Mouse (Mus musculus) retina, postnatal 1 day (tissue): Measurements from ENCODE around the gene Rtca.

ENCODE experiments used
- DNase-seq: peaks from one replicate; pipeline ENCODE4 v3.0.0-alpha.2; 2012

Rtca gene

GRCm38 (mm10) chr3:116507772-116508351, at the start of gene Rtca:
Gene Rtca (minus strand): TSS chr3:116508208.
- peak; percentile 98 for DNase-seq

GRCm38 (mm10) chr3:116551362-116551761, 43.4 kb upstream of the Rtca start:
- no peak for DNase-seq

DNA sequence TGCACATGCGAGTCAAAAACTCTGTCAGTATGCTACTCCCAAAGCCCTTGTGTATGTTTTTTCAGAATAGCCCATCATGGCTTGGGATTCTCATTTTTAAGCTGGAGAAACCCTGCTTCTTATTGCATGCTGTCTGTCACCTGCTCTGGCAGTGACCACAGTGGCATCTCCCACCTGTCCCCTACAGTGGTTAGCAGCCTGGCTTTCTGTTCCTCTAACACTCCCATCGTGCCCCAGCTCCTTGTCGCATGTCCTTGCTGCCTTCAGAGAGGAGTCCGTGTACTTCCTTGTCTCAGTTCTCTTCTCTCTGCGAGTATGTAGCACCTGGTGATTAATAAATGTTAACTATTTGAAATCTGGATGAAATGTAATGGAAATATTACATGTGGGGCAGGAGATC, 39.4 kb upstream of the Rtca start:
- DNase-seq = no peak

GRCm38 (mm10) chr3:116542532-116542931, 34.5 kb upstream of the Rtca start:
- DNase-seq = no peak

GRCm38 (mm10) chr3:116542070-116542469, 34.1 kb upstream of the Rtca start:
- DNase-seq = no peak

GRCm38 (mm10) chr3:116537200-116537573, 29.2 kb upstream of the Rtca start:
- no peak for DNase-seq

- DNase-seq = no peak
These were observed 28.6 kb upstream of the Rtca start for GRCm38 (mm10) chr3:116536428-116537199.

DNA sequence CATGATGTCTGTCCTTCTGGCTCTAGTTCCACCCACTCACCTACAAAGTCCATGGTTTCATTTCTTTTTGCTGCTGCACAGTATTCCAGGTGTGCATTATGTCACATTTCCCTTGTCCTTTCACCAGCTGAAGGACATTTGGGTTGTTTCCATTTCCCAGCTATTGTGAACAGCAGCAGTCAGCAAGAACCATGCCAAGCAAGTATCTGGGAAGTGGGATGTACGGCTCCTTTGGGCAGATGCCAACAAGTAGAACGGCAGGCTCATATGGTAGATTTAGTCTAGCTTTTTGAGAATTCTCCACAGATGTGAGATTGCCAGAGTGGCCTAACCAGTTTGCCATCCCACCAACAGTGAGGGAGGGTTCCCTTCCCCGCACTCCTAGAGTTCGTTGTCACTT, 22.8 kb upstream of the Rtca start:
- no peak for DNase-seq

GRCm38 (mm10) chr3:116529741-116530140, 21.7 kb upstream of the Rtca start:
- DNase-seq = no peak

DNA sequence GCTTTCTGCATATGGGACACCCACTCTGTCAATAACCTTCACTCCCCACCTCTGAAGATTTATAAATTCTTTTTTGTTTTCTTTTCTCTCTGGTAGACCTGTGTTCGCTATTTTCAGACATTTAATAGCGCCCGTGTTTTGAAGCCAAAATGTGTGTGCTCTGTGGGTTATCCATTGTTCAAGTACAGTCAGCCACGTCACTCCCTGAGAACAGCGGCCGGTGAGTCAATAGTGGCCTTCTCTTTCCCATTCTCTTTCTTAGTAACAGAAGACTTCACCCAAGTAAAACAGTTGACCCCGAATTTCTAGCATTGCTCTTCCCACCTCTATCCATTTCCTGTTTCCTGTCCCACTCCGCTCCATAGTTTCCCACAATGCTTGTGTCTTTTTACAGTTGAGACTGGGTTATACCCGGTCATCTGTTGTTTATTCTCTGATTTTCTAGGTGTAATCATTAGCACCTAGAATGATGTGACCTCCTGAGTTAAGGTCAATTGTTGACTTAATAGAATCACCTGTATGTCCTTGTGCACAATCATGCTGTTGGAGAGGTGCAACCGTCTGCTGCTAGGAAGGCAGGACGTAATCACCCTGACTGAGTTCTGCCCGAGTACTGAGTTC, 12.2 kb upstream of the Rtca start:
- no peak for DNase-seq

DNA sequence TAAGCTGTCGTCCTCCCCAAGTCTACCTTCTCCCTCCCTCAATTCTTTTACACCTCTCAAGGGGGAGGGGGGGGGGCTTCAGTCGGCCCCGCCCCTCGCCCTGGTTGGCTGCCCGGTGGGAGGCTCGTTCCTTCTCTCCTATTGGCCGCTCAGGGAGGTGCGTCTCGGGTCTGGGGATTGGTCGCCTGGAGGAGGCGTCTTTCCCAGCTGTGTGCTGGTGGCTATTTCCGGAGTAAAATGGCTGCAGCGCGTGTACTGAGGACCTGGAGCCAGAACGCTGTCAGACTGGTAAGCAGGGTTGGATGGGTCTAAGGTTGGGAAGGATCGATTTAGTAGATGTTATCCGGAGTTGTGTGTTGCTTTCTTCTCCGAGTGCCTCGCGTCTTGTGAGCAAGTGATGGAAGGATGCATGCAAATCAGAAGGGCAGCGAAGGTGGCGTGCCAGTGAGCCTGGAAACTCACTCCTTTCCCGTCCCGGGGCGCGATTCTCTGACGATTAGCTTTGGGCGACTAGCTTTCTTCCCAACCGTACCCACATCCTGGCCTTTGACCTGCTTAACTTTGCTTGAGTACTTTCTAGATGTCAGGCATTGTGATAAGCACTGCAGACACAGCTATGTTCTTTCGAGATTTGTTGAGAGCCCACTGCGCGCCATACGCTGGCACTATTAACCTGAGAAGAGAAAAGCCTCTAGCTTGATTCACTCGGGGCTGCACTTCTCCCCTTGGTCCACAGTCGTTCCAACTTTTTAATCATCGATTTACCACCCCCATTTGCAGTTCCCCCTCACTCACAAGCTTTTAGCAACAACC, 5.1 kb upstream of the Rtca start, which contains the start of gene Dbt:
TSS of gene Dbt (plus strand) at position 167 of the 813 bp plus-strand sequence.
- DNase-seq = peak; percentile 95

DNA sequence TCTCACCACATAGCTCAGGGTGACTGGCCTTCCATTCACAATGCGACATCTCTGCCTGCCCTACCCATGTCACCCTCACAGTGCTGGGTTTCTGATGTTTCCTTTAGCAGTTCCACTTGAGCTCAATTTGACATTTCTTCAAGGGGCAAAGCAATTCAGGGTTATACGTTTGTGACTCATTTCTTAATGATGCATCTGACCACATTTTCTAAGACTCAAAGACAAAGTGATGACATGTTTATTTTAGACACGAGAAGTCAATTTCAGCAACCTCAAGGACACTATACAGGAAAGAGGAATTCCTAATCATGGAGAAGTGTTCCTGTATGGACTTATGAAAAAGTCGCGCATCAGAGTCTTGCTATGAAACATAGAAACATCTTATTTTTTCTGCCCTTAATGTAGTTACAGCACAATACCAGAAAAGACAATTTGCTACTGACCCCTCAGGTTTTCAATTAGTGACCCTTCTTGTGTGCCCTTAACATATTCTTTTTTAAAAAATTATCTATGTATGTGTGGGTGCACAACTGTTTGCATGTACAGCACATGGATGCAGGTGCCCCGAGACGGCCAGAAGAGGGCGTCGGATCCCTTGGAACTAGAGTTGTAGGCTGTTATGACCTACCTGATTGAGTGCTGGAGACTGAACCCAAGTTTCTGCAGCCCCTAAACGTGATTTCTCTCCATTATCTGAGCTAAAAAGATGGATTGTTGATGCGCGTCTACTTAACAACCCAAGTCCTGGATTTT, 4.3 kb upstream of the Rtca start:
- no peak for DNase-seq

DNA sequence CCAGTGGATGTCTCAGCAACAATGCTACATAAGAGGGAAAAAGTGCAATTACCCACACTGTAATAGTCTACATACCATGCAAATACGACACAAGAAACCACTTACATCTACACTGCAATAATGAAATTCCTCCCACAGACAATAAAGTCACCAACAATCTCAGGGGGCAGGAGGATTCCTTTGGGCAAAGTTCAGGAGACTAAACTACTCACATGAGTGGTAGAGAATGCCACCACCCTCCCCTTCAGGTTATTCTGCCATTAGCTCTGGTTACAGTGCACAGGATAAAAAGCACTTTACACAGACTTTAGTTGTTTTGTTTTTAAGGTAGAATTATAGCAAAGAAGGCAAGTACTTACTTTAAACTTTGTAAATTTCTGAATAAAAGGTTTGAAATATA, 12.3 kb downstream of the Rtca start:
- no peak for DNase-seq

DNA sequence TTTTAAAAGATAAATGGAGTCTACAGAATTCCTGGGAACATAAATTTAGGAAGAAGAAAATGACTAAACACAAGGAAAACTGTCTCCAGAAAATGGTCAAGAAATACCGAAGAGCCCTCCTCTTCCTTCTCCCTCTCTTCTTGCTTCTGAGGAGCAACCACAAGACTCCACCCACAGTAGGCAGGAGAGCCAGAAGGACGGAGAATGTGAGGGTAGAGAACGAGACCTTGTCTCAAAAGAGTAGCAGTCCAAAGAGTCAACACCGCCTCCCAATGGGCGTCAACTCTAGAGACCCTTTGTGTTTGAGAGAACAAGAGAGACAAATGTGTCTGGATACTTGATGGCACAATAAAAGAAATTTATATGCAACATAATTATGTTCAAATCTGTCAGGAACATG, 14.3 kb downstream of the Rtca start:
- no peak for DNase-seq

DNA sequence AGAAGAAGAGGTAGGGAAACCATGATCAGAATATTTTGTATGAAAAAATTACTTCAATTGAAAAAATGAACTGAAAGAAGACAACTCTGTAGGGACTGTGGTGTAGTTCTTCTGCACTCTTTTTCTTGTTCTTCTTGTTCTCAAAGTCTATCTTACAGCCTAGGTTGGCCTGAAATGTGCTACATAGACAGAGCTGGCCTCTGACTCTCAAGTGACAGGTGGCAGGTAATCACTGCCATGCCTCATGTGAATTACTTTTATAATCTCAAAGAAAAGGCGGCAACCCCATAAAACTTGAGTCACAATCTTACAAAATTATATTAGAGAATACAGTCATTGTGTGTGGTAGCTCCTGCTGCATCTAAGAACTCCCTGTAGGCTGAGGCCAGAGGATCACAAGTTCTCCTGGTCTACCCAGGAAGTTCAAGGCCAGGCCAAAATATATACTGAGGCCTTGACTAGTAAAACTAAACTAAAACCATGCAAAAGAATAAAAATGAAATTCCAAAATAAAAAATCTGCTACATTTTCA, 16.0 kb downstream of the Rtca start:
- DNase-seq = no peak

- DNase-seq = no peak
These were observed 17.1 kb downstream of the Rtca start for GRCm38 (mm10) chr3:116490920-116491319.

- no peak for DNase-seq
These were observed 24.7 kb downstream of the Rtca start for GRCm38 (mm10) chr3:116483271-116483670.

- no peak for DNase-seq
These were observed 25.3 kb downstream of the Rtca start for GRCm38 (mm10) chr3:116482724-116483123.

GRCm38 (mm10) chr3:116480937-116481336, 27.1 kb downstream of the Rtca start:
- peak; percentile 78 for DNase-seq

DNA sequence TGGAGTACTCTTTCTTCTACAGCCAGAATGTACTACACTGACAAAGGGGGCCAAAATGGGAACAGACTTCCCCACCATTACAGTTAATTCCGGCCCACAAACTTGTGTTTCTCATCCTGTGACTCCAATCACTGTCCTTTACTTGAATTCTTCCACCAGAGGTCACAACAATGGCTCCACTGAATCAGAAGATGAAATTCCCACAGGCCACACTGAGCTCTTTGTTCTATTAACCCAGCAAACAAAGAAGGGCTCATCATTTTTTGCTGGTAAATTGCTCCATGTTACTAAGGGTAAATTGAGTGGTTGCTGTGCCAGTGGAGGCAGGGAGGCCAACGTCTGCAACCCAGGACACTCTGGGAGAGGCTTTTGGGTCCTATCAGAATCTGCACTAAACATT, 27.9 kb downstream of the Rtca start:
- DNase-seq = peak; percentile 97

GRCm38 (mm10) chr3:116477351-116477750, 30.7 kb downstream of the Rtca start:
- no peak for DNase-seq

- DNase-seq = no peak
These were observed 31.2 kb downstream of the Rtca start for GRCm38 (mm10) chr3:116476686-116477298.
